Mouse (Mus musculus) liver, postnatal 0 days (tissue): Measurements from ENCODE around the gene Kif1c.

Experiments
- CTCF ChIP-seq: sonication (generic); IDR thresholded peaks from 2 replicates; pipeline ENCODE4 v1.5.1; 2016; ENCODE audit warnings: antibody characterized with exemption, low read depth
- EP300 ChIP-seq: IDR thresholded peaks from 2 replicates; pipeline ENCODE4 v1.6.1; 2016; ENCODE audit warnings: antibody characterized with exemption, low read depth, mild to moderate bottlenecking

DNA sequence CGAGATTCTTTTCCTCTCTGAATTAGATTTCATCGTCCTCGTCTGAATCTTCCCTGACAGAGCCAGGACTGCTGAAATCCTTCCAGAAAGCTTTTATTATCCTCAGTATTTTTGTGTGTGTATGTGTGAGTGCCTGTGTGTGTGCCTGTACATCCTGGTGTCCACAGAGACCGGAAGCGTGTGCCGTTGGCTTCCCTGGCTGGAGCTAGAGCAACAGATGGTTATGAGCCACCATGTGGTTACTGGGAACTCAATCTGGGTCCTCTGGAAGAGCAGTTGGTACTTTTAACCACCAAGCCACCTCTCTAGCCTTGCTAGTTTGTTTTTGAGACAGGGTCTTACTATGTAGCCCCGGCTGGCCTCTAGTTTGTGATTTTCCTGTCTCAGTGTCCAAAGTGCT, 41.8 kb downstream of the Kif1c start:
- TF ChIP-seq CTCF (no peak), EP300 (no peak)
